Mouse (Mus musculus) stomach, embryonic 15.5 days (tissue): ENCODE measurements at regions not wholly inside any gene's neighbourhood (a gene's known extent, or its start where the extent isn't known, plus 50 kb on each side); places are given as distances from the start of the nearest gene placed in this dataset.

Source experiments
- ATAC-seq: fragments of 200-750 bp; cut with Nextera tagmentation; 2 replicates; pipeline ENCODE4 v1.8.0; 2017; ENCODE audit warnings: low read depth, moderate number of reproducible peaks, moderate TSS enrichment; ENCODE audit not compliant: insufficient read depth, low FRiP score
- H3K27ac ChIP-seq: fragments of 300-500 bp; sonication (generic); 2 replicates; pipeline ENCODE4 v1.5.1; 2015; ENCODE audit warnings: mild to moderate bottlenecking, inconsistent platforms
- H3K27me3 ChIP-seq: fragments of 300-500 bp; sonication (generic); replicated peaks from 2 replicates; pipeline ENCODE4 v1.6.1; 2015; ENCODE audit warnings: inconsistent platforms
- H3K36me3 ChIP-seq: fragments of 300-500 bp; sonication (generic); 2 replicates; pipeline ENCODE4 v1.6.1; 2015; ENCODE audit warnings: inconsistent platforms
- H3K4me1 ChIP-seq: fragments of 300-500 bp; sonication (generic); 2 replicates; pipeline ENCODE4 v1.6.1; 2015; ENCODE audit warnings: inconsistent platforms
- H3K4me2 ChIP-seq: fragments of 300-500 bp; sonication (generic); 2 replicates; pipeline ENCODE4 v1.6.1; 2015; ENCODE audit warnings: mild to moderate bottlenecking, inconsistent platforms
- H3K4me3 ChIP-seq: fragments of 300-500 bp; sonication (generic); replicated peaks from 2 replicates; pipeline ENCODE4 v1.5.1; 2015; ENCODE audit warnings: inconsistent platforms
- H3K9ac ChIP-seq: fragments of 300-500 bp; sonication (generic); 2 replicates; pipeline ENCODE4 v1.6.1; 2015; ENCODE audit warnings: inconsistent platforms
- H3K9me3 ChIP-seq: fragments of 300-500 bp; sonication (generic); 2 replicates; pipeline ENCODE4 v1.6.1; 2016; ENCODE audit warnings: inconsistent platforms
- WGBS: fragments of 180-500 bp; shearing (Covaris S2); methylation state at CpG from one replicate; pipeline ENCODE4 v1.1.7; 2015; 5-methylcytosine and 5-hydroxymethylcytosine counted together

DNA sequence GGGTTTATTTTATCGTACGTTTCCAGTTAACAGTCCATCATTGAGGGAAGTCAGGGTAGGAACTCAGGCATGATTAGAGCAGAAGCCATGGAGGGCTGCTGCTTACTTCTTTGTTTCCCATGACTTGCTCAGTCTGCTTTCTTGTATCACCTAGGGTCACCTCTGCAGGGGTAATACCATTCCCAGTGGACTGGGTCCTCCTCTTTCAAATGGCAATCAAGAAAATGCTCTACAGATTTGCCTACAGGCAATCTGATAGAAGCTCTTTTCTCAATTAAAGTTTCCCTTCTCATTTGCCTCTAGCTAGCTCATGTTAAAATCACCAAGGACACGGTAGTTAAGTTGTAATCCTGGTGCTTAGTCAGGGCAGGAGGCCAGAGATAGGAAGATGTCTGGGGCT is 72.5 kb upstream of the Mboat1 start:
- no peak for ATAC-seq
- WGBS: 84% methylated on average over 3 of the region's 3 CpGs

DNA sequence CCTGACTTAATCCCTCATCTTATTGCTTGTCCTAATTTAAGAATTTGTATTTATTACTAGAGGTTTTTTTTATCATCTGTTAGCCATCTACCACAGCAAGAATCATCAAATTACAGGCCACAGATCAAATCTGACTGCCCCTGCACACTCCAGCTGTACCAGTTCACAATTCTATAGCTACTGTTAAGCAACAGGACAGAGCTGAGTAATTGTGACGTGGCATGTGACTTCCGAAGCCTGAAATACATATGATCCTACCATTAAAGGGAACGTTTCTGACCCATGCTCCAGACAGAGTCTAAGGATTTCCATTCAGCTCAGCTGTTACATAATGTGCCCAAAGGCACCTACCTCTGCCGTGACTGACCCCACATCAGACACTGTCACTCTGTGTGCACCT is 74.0 kb upstream of the Mboat1 start:
- H3K36me3 ChIP-seq: no peaks in the 10 kb centered on the region

More for the DNA sequence above, 72.5 kb upstream of the Mboat1 start:
- Histone ChIP-seq H3K4me3 (no peak overlapping the region), H3K27ac (no peak overlapping the region), H3K9ac (no peak overlapping the region), H3K4me2 (no peak overlapping the region), H3K9me3 (no peaks in the 10 kb centered on the region), H3K36me3 (no peaks in the 10 kb centered on the region), H3K4me1 (0 out of 2 replicates have a peak, but pooled peaks cover 1% of the 10 kb centered on the region), H3K27me3 (no peaks in the 10 kb centered on the region)

DNA sequence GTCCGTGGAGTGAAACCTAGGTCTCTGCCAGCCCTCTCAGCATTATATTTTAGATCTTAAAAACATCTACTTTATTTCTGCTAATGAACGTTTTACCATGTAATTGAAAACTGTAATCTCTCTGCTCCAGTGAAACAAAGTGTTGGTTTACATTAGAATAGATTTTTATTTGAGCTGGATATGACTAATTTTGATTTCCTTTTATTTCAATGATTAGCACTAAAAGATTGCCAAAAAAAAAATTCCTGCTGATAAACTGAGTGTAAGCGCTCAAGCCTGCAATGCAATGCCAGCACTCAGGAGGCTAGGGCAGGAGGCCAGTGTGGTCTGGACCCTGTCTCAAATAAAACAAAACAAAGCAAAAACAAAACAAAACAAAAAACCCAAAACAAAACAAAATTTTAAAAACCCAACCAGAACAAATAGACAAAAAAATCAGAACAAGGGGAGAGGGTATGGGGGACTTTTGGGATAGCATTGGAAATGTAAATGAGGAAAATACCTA is 69.3 kb upstream of the E2f3 start:
- Histone ChIP-seq H3K4me3 (no peak overlapping the region), H3K27ac (no peak overlapping the region), H3K9ac (no peak overlapping the region), H3K9me3 (no peaks in the 10 kb centered on the region), H3K4me2 (no peak overlapping the region), H3K36me3 (no peaks in the 10 kb centered on the region), H3K27me3 (no peaks in the 10 kb centered on the region), H3K4me1 (no peaks in the 10 kb centered on the region)
- WGBS: 76% methylated on average over 3 of the region's 3 CpGs
- no peak for ATAC-seq

More for the DNA sequence above, 74.0 kb upstream of the Mboat1 start:
- 66% methylated on average over 4 of the region's 4 CpGs for WGBS
- ATAC-seq: no peak
- Histone ChIP-seq H3K4me3 (no peak overlapping the region), H3K4me1 (no peaks in the 10 kb centered on the region), H3K27me3 (no peaks in the 10 kb centered on the region), H3K9ac (no peak overlapping the region), H3K9me3 (no peaks in the 10 kb centered on the region), H3K27ac (no peak overlapping the region), H3K4me2 (no peak overlapping the region)

DNA sequence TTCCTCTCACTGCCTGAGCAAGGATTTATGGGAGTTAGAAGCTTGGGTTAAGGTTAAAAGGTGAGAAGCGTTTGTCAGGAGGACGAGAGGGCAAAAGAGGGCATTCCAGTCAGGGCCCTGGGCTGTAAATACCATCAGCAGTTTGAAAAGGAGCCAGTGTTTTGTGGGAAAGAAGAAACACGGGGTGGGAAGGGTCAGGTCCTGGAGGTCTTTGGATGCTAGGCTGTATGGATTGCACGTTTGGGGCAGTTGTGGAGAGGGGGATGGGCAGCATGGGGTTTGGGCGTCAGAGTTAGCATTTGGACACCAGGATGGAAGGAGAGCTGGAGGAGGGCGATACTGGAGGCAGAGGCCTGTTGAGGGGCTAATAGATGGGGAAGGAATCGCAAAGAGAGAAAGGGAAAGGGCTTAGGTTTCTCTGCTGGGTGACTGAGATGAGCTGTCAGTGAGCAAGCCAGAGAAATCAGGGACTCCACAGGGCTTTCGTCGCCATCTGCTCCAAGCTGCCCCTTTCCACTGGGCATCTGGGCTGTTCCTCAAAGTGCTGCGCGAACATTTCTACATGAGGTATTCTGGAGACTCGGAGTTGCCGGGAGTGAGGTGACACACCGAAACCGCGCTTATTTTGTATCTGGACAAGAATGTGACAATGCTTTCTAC is 66.2 kb upstream of the E2f3 start:
- no peak overlapping the region for H3K9ac ChIP-seq
- H3K27ac ChIP-seq: no peak overlapping the region
- H3K9me3 ChIP-seq: no peaks in the 10 kb centered on the region
- H3K4me1 ChIP-seq: no peaks in the 10 kb centered on the region
- WGBS: 55% methylated on average over 16 of the region's 16 CpGs
- ATAC-seq: no peak
- H3K36me3 ChIP-seq: no peaks in the 10 kb centered on the region
- H3K27me3 ChIP-seq: no peaks in the 10 kb centered on the region
- H3K4me3 ChIP-seq: no peak overlapping the region
- H3K4me2 ChIP-seq: no peak overlapping the region

DNA sequence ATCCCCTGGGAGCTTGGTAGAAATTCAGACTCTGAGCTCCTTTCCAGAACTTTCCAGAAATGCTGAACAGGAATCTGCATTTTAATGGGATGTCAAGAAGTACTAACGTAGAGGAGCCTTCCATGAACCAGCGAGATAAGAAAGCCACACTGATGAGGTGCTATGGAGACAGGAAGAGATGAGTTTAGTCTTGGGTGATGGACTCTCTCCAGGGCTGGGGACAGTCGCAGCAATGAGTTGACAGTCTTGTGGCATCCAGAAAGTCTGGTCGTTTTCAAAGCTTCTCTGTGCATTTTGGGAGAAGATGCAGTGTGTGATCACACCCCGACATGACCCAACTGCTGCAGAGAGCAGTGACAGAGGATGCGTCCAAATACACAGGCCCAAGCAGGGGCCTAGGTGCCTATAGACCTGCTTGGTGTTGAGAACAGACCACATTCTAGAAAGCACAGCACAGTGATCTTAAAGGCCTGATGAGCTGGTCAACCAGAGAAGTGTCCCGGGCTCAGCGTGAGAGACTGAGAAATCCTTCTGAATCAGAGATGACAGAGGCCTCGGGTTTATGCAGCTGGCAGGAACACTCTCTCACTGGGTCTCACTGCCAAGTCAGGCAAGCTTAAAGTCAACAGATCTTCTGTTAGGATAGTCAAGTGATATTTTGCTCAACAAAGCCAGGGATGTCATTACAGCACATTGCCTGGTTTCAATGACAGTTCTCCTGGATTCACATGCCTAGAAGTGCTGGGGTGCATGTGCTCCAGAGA is 65.1 kb upstream of the E2f3 start:
- Histone ChIP-seq H3K4me2 (no peak overlapping the region), H3K4me3 (no peak overlapping the region), H3K9ac (no peak overlapping the region), H3K36me3 (no peaks in the 10 kb centered on the region), H3K27me3 (no peaks in the 10 kb centered on the region), H3K9me3 (no peaks in the 10 kb centered on the region), H3K27ac (no peak overlapping the region), H3K4me1 (no peaks in the 10 kb centered on the region)
- WGBS: 69% methylated on average over 9 of the region's 9 CpGs
- ATAC-seq: no peak

DNA sequence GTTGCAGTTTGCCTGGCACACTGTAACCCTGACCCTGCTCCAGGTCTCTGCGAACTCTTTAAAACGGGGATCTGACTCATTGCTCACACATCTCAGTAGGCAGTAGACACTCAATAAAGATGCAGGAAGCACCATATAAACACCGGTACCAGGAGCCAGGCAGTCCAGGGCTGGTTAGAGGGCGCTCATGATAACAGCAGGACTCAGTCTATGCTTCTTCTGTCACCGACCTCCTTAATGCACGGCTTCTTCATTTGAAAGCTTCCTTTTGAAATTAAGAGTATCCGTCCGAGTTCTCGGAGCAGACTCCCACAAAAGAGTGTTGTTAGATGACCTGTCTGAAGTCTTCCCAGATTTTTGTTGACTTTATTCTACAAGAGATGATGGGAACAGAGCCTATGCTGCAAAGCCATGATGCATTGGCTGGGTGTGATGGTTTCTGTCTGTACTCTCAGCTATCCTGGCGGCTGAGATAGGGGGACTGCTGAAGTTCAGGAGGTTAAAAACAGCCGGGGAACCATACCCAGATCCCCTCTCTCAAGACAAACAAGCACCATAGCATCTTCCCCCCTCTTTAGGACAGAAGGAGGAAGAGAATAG is 62.5 kb upstream of the E2f3 start:
- H3K27ac ChIP-seq: no peak overlapping the region
- ATAC-seq: no peak

DNA sequence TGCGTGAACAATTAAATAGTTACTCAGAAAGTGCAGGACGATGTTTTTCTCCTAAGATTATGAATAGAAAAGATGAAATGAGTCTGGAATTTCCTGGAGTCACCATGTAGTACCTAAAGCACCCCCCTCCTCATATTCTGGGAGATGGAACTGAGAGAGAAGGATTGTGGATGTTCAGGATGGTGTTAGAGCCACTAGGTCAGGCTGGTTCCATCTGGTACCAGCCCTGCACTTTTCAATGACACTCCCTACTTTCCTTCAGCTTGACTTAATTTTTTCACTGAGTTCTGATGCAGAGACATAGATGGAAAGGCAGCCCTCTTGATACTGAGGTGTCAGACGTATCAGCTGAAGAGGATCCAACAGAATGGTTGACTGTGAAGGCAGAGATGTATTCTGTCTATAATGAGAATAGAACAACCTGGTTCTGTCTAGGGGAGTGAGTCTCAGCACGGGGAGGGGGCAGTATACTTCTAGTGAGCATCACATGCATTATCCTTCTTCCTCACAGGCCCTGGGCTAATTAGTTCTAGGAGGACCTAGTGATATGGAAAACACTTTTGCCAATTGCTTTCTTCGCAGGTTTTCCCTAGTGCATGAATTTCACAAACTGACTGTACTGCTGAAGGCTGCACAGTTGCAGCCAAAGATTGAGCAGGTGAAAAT is 60.8 kb upstream of the E2f3 start:
- Histone ChIP-seq H3K27me3 (no peaks in the 10 kb centered on the region), H3K9ac (no peak overlapping the region), H3K4me1 (no peaks in the 10 kb centered on the region), H3K9me3 (no peaks in the 10 kb centered on the region), H3K4me3 (no peak overlapping the region), H3K27ac (no peak overlapping the region), H3K36me3 (no peaks in the 10 kb centered on the region), H3K4me2 (no peak overlapping the region)
- no peak for ATAC-seq
- 83% methylated on average over 5 of the region's 5 CpGs for WGBS

More for the DNA sequence above, 62.5 kb upstream of the E2f3 start:
- no peaks in the 10 kb centered on the region for H3K36me3 ChIP-seq
- H3K9ac ChIP-seq: no peak overlapping the region
- no peaks in the 10 kb centered on the region for H3K4me1 ChIP-seq
- WGBS: 59% methylated on average over 11 of the region's 11 CpGs
- no peak overlapping the region for H3K4me2 ChIP-seq
- H3K9me3 ChIP-seq: no peaks in the 10 kb centered on the region
- no peaks in the 10 kb centered on the region for H3K27me3 ChIP-seq
- H3K4me3 ChIP-seq: no peak overlapping the region

DNA sequence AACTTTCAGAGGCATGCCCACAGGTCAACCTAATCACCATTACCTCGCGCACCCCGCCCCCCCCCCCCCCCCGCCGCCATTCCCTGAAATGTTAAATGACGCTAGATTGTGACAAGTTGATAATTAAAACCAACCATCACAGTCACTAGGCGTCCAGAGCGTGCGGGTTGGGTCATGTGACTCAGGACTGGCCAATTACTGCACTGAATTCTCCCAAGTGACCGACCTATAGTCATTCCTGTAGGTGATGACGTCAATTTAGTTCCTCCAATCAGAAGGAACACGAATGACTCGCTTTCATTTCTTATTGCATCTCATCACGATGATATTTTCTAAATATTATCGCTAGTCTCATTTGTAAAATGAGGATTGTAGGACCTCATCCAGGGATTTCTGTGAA is 60.2 kb upstream of the E2f3 start:
- H3K4me2 ChIP-seq: no peak overlapping the region
- no peaks in the 10 kb centered on the region for H3K9me3 ChIP-seq
- H3K27ac ChIP-seq: no peak overlapping the region
- H3K27me3 ChIP-seq: no peaks in the 10 kb centered on the region
- H3K36me3 ChIP-seq: no peaks in the 10 kb centered on the region
- H3K4me1 ChIP-seq: no peaks in the 10 kb centered on the region
- H3K9ac ChIP-seq: no peak overlapping the region
- ATAC-seq: no peak
- 70% methylated on average over 15 of the region's 15 CpGs for WGBS
- H3K4me3 ChIP-seq: no peak overlapping the region

DNA sequence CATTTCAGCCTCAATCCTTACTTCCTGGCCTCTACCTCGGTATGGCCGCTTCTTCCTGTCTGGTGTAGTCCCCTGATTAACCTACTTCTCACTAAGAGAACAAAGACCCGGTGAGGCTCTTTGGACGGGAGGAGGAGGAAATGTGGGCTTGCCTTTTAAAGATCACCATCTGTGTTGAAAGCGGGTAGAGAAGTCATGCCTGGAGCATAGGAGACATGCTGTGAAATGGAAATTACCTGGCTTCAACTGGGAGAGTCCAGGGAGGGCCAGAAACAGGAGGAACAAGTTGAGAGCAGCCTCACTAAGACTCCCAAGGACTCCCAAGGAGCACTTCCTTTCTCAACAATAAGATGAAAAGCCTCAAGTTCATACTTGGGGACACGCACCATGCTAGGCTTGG is 59.4 kb upstream of the E2f3 start:
- H3K27me3 ChIP-seq: no peaks in the 10 kb centered on the region
- H3K4me3 ChIP-seq: no peak overlapping the region
- no peaks in the 10 kb centered on the region for H3K9me3 ChIP-seq
- WGBS: 81% methylated on average over 6 of the region's 6 CpGs
- H3K9ac ChIP-seq: no peak overlapping the region
- no peaks in the 10 kb centered on the region for H3K4me1 ChIP-seq
- ATAC-seq: no peak
- no peak overlapping the region for H3K4me2 ChIP-seq
- H3K36me3 ChIP-seq: no peaks in the 10 kb centered on the region
- H3K27ac ChIP-seq: no peak overlapping the region

DNA sequence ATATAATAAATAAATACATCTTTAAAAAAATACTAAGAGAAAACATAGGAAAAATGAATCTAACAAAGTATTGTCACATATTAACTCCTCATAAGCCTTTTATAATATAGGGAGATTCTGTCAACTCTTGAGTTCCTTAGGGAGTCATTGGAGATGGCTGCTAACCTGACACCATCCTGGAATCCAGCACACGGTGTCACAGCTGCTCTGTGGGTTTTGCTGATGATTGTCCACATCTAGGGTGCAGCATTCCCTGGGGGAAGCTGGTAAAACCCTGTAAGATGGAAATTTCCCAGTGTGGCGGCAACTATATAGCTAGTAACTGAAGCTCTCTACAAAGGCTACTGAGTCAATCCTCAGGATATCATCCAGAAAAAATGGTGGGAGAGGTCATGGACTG is 58.9 kb upstream of the E2f3 start:
- WGBS: 86% methylated on average over 2 of the region's 2 CpGs
- Histone ChIP-seq H3K27ac (no peak overlapping the region), H3K9ac (no peak overlapping the region), H3K27me3 (no peaks in the 10 kb centered on the region), H3K36me3 (no peaks in the 10 kb centered on the region), H3K4me3 (no peak overlapping the region), H3K4me1 (no peaks in the 10 kb centered on the region), H3K9me3 (no peaks in the 10 kb centered on the region), H3K4me2 (no peak overlapping the region)
- no peak for ATAC-seq

DNA sequence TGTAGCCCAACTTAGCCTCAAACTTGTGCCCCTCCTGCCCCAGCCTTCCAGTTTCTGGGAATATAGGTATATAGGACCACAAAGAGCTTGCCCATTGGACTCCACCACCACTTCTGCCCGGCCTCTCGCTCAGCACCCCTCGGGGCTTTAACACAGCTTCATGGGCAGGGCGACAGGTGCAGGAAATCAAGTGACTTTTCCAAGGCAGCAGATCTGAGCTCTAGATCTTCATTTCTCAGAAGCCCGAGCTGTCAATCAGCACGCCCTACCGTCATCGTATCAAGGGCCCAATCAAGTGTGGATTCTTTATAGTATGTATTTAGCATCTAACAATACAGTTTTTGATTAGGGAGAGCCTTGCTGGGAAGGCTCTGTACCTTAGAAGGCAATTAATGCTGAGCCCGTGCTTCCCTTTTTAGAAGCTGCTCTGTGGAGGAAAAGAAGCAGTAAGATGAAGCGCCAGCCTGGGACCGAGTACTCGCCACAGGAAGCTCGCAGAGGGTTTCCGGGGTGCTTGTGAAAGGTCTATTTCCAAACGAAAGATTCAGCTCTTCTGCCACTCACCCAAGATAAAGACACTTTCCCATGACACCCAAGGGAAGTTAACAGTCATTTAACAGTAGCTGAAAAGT is 56.9 kb upstream of the E2f3 start:
- Histone ChIP-seq H3K4me2 (no peak overlapping the region), H3K27ac (no peak overlapping the region), H3K36me3 (no peaks in the 10 kb centered on the region), H3K27me3 (no peaks in the 10 kb centered on the region), H3K4me3 (no peak overlapping the region), H3K4me1 (no peaks in the 10 kb centered on the region), H3K9me3 (no peaks in the 10 kb centered on the region), H3K9ac (no peak overlapping the region)
- 74% methylated on average over 15 of the region's 15 CpGs for WGBS
- no peak for ATAC-seq
